Mouse (Mus musculus) hindbrain, embryonic 16.5 days (tissue): ENCODE results near the gene Afp. TPM values are rescaled to one million over a fixed set of nuclear protein-coding genes. Genes with fewer than 3 reads are reported as not detected.

Experiments used
- ATAC-seq: fragments of 200-750 bp; cut with Nextera tagmentation; 2 replicates; pipeline ENCODE4 v1.8.0; 2017; ENCODE audit warnings: moderate TSS enrichment, moderate library complexity
- H3K27ac ChIP-seq: fragments of 300-500 bp; sonication (generic); 2 replicates; pipeline ENCODE4 v1.5.1; 2014; ENCODE audit warnings: low read depth, mild to moderate bottlenecking, control low read depth, low read length, moderate library complexity
- H3K27me3 ChIP-seq: fragments of 300-500 bp; sonication (generic); replicated peaks from 2 replicates; pipeline ENCODE4 v1.6.1; 2014; ENCODE audit warnings: low read length; ENCODE audit not compliant: control insufficient read depth, insufficient read depth
- H3K36me3 ChIP-seq: fragments of 300-500 bp; sonication (generic); 2 replicates; pipeline ENCODE4 v1.6.1; 2014; ENCODE audit warnings: mild to moderate bottlenecking, low read length, moderate library complexity, mixed read lengths; ENCODE audit not compliant: control insufficient read depth, insufficient read depth
- H3K4me1 ChIP-seq: fragments of 300-500 bp; sonication (generic); 2 replicates; pipeline ENCODE4 v1.6.1; 2014; ENCODE audit warnings: low read depth, low read length; ENCODE audit not compliant: control insufficient read depth, insufficient read depth
- H3K4me2 ChIP-seq: fragments of 300-500 bp; sonication (generic); 2 replicates; pipeline ENCODE4 v1.6.1; 2014; ENCODE audit warnings: mild to moderate bottlenecking, low read length, control low read depth, moderate library complexity
- H3K4me3 ChIP-seq: fragments of 300-500 bp; sonication (generic); 2 replicates; pipeline ENCODE4 v1.5.1; 2014; ENCODE audit warnings: mild to moderate bottlenecking, low read length, control low read depth, moderate library complexity
- H3K9ac ChIP-seq: fragments of 300-500 bp; sonication (generic); 2 replicates; pipeline ENCODE4 v1.6.1; 2014; ENCODE audit warnings: low read depth, mild to moderate bottlenecking, control low read depth, low read length, moderate library complexity
- H3K9me3 ChIP-seq: fragments of 300-500 bp; sonication (generic); 2 replicates; pipeline ENCODE4 v1.6.1; 2014; ENCODE audit warnings: mild to moderate bottlenecking, low read length, moderate library complexity; ENCODE audit not compliant: control insufficient read depth
- WGBS: fragments of 180-500 bp; shearing (Covaris S2); extraction: QIAGEN DNeasy Blood & Tissue Kit; methylation state at CpG from one replicate; pipeline ENCODE4 v1.1.7; 2014; 5-methylcytosine and 5-hydroxymethylcytosine counted together
- polyA plus RNA-seq: library from polyadenylated mRNA; unstranded; fragments of >200 nt; fragmentation: Nextera tagmentation; extraction: Ambion mirVana; gene quantifications from 2 replicates; pipeline ENCODE4 v1.2.1, GENCODE M21; 2015

Afp gene
- polyA plus RNA-seq, 1 experiment from 2014 or later: 0.74 TPM

- ATAC-seq: no peak
- Histone ChIP-seq H3K27me3 (no peaks in the 10 kb centered on the region), H3K4me1 (no peaks in the 10 kb centered on the region), H3K36me3 (no peaks in the 10 kb centered on the region), H3K4me3 (no peak overlapping the region), H3K9ac (no peak overlapping the region), H3K9me3 (no peaks in the 10 kb centered on the region), H3K4me2 (no peak overlapping the region), H3K27ac (no peak overlapping the region)
- WGBS: 50% methylated on average over 7 of the region's 7 CpGs
Observed at GRCm38 (mm10) chr5:90499509-90499908, 9.0 kb downstream of the Afp start.

- no peaks in the 10 kb centered on the region for H3K9me3 ChIP-seq
- WGBS: 3% methylated on average over 6 of the region's 6 CpGs
- H3K4me2 ChIP-seq: no peak overlapping the region
- ATAC-seq: 0 out of 2 replicates have a peak, but pooled peaks have one; percentile 34
- H3K4me1 ChIP-seq: no peaks in the 10 kb centered on the region
- no peak overlapping the region for H3K9ac ChIP-seq
- H3K4me3 ChIP-seq: no peak overlapping the region
- H3K27me3 ChIP-seq: no peaks in the 10 kb centered on the region
- H3K36me3 ChIP-seq: no peaks in the 10 kb centered on the region
- H3K27ac ChIP-seq: no peak overlapping the region
Observed at GRCm38 (mm10) chr5:90500714-90501113, 10.2 kb downstream of the Afp start.

- Histone ChIP-seq H3K4me1 (no peaks in the 10 kb centered on the region), H3K9me3 (no peaks in the 10 kb centered on the region), H3K27ac (no peak overlapping the region), H3K9ac (no peak overlapping the region), H3K27me3 (no peaks in the 10 kb centered on the region), H3K36me3 (no peaks in the 10 kb centered on the region), H3K4me3 (no peak overlapping the region), H3K4me2 (no peak overlapping the region)
- WGBS: 93% methylated on average over 5 of the region's 5 CpGs
- ATAC-seq: no peak
Observed at GRCm38 (mm10) chr5:90501752-90502151, 11.2 kb downstream of the Afp start.

- H3K9ac ChIP-seq: no peak overlapping the region
- no peaks in the 10 kb centered on the region for H3K36me3 ChIP-seq
- no peak for ATAC-seq
- no peak overlapping the region for H3K4me3 ChIP-seq
- H3K27me3 ChIP-seq: no peaks in the 10 kb centered on the region
- H3K27ac ChIP-seq: no peak overlapping the region
- H3K9me3 ChIP-seq: no peaks in the 10 kb centered on the region
- H3K4me1 ChIP-seq: no peaks in the 10 kb centered on the region
- WGBS: 84% methylated on average over 11 of the region's 11 CpGs
- no peak overlapping the region for H3K4me2 ChIP-seq
Observed at GRCm38 (mm10) chr5:90504742-90505141, 14.2 kb downstream of the Afp start.

GRCm38 (mm10) chr5:90506507-90506906 lies 16.0 kb downstream of the Afp start:
- Histone ChIP-seq H3K27me3 (no peaks in the 10 kb centered on the region), H3K9ac (no peak overlapping the region), H3K9me3 (no peaks in the 10 kb centered on the region), H3K27ac (no peak overlapping the region), H3K4me1 (no peaks in the 10 kb centered on the region), H3K4me2 (no peak overlapping the region), H3K4me3 (no peak overlapping the region), H3K36me3 (no peaks in the 10 kb centered on the region)
- 61% methylated on average over 2 of the region's 2 CpGs for WGBS
- ATAC-seq: no peak

- 40% methylated on average over 13 of the region's 13 CpGs for WGBS
- peak; percentile 85 for ATAC-seq
- Histone ChIP-seq H3K36me3 (no peaks in the 10 kb centered on the region), H3K4me2 (peak overlapping the region; percentile 2; the same call in 1 of the 2 replicates), H3K27me3 (no peaks in the 10 kb centered on the region), H3K9me3 (no peaks in the 10 kb centered on the region), H3K4me3 (no peak overlapping the region), H3K4me1 (no peaks in the 10 kb centered on the region), H3K27ac (peak overlapping the region; percentile 30; the same call in 1 of the 2 replicates), H3K9ac (no peak overlapping the region; the same call in 1 of the 2 replicates)
Observed at GRCm38 (mm10) chr5:90507411-90507949, 16.9 kb downstream of the Afp start.

GRCm38 (mm10) chr5:90509828-90510592 lies 19.5 kb downstream of the Afp start:
- Histone ChIP-seq H3K4me3 (no peak overlapping the region), H3K27ac (no peak overlapping the region), H3K9ac (no peak overlapping the region), H3K36me3 (no peaks in the 10 kb centered on the region), H3K4me2 (no peak overlapping the region), H3K4me1 (no peaks in the 10 kb centered on the region), H3K9me3 (no peaks in the 10 kb centered on the region), H3K27me3 (no peaks in the 10 kb centered on the region)
- WGBS: 90% methylated on average over 5 of the region's 5 CpGs
- no peak for ATAC-seq

- Histone ChIP-seq H3K9ac (no peak overlapping the region), H3K4me2 (no peak overlapping the region), H3K27ac (no peak overlapping the region), H3K4me3 (no peak overlapping the region), H3K4me1 (no peaks in the 10 kb centered on the region), H3K27me3 (no peaks in the 10 kb centered on the region), H3K9me3 (no peaks in the 10 kb centered on the region), H3K36me3 (no peaks in the 10 kb centered on the region)
- no peak for ATAC-seq
- 85% methylated on average over 6 of the region's 6 CpGs for WGBS
Observed at GRCm38 (mm10) chr5:90512288-90512955, 21.9 kb downstream of the Afp start.

- Histone ChIP-seq H3K4me3 (no peak overlapping the region), H3K9ac (no peak overlapping the region), H3K27ac (no peak overlapping the region), H3K4me1 (no peaks in the 10 kb centered on the region), H3K36me3 (no peaks in the 10 kb centered on the region), H3K4me2 (no peak overlapping the region), H3K9me3 (no peaks in the 10 kb centered on the region), H3K27me3 (no peaks in the 10 kb centered on the region)
- ATAC-seq: no peak
- WGBS: 87% methylated on average over 6 of the region's 6 CpGs
Observed at GRCm38 (mm10) chr5:90515561-90515960, 25.0 kb downstream of the Afp start.
